Mouse (Mus musculus) C2C12 (cell line): ENCODE results near the gene Cog5.

ENCODE experiments used
- CTCF ChIP-seq: IDR thresholded peaks from one replicate; pipeline ENCODE4 v1.5.1; 2011; ENCODE audit not compliant: control insufficient read depth, insufficient read depth, insufficient read length
- FOSL1 ChIP-seq: IDR thresholded peaks from one replicate; pipeline ENCODE4 v1.8.0; 2011; ENCODE audit warnings: mild to moderate bottlenecking, low read length; ENCODE audit not compliant: poor library complexity, insufficient read depth, severe bottlenecking
- USF1 ChIP-seq: IDR thresholded peaks from one replicate; pipeline ENCODE4 v1.6.1; 2011; ENCODE audit warnings: low read depth, mild to moderate bottlenecking, control low read depth, moderate library complexity

- TF ChIP-seq CTCF, result no peak
- TF ChIP-seq USF1, result no peak
- no peak for TF ChIP-seq FOSL1
Observed at GRCm38 (mm10) chr12:31854817-31855216, 200.1 kb downstream of the Cog5 start.
